Mouse (Mus musculus) hindbrain, embryonic 11.5 days (tissue): ENCODE data around the gene Gsdmc4. TPM values are rescaled to one million over a fixed set of nuclear protein-coding genes. Genes with fewer than 3 reads are reported as not detected.
A peak's percentile ranks its signal among the peaks of the same experiment; 100 is the strongest.
"Not testable (repeated sequence)": the region's sequence is repeated elsewhere in the genome, so short reads cannot be mapped to it uniquely, and the experiment has no call there.

ENCODE experiments used
- ATAC-seq: fragments of 200-750 bp; cut with Nextera tagmentation; 2 replicates; pipeline ENCODE4 v1.8.0; 2017; ENCODE audit warnings: mild to moderate bottlenecking, moderate TSS enrichment, moderate library complexity; ENCODE audit not compliant: low FRiP score
- DNase-seq: peaks from one replicate; pipeline ENCODE4 v3.0.0-alpha.2; 2015; ENCODE audit warnings: low spot score
- H3K27ac ChIP-seq: fragments of 300-500 bp; sonication (generic); 2 replicates; pipeline ENCODE4 v1.5.1; 2014; ENCODE audit warnings: mild to moderate bottlenecking, low read depth, low read length
- H3K27me3 ChIP-seq: fragments of 300-500 bp; sonication (generic); 2 replicates; pipeline ENCODE4 v1.6.1; 2014; ENCODE audit warnings: mild to moderate bottlenecking, low read length, moderate library complexity, mixed read lengths; ENCODE audit not compliant: control insufficient read depth, insufficient read depth
- H3K36me3 ChIP-seq: fragments of 300-500 bp; sonication (generic); 2 replicates; pipeline ENCODE4 v1.6.1; 2014; ENCODE audit warnings: mild to moderate bottlenecking, low read length, moderate library complexity, mixed read lengths; ENCODE audit not compliant: control insufficient read depth, insufficient read depth
- H3K4me1 ChIP-seq: fragments of 300-500 bp; sonication (generic); replicated peaks from 2 replicates; pipeline ENCODE4 v1.6.1; 2014; ENCODE audit warnings: low read length, mixed read lengths; ENCODE audit not compliant: control insufficient read depth, insufficient read depth
- H3K4me2 ChIP-seq: fragments of 300-500 bp; sonication (generic); replicated peaks from 2 replicates; pipeline ENCODE4 v1.6.1; 2014; ENCODE audit warnings: mild to moderate bottlenecking, low read depth, low read length
- H3K4me3 ChIP-seq: fragments of 300-500 bp; sonication (generic); 2 replicates; pipeline ENCODE4 v1.5.1; 2014; ENCODE audit warnings: low read depth, low read length
- H3K9ac ChIP-seq: fragments of 300-500 bp; sonication (generic); 2 replicates; pipeline ENCODE4 v1.6.1; 2014; ENCODE audit warnings: low read depth, low read length
- H3K9me3 ChIP-seq: fragments of 300-500 bp; sonication (generic); 2 replicates; pipeline ENCODE4 v1.6.1; 2016; ENCODE audit warnings: low read length; ENCODE audit not compliant: control insufficient read depth
- WGBS: fragments of 180-500 bp; shearing (Covaris S2); extraction: QIAGEN DNeasy Blood & Tissue Kit; methylation state at CpG from one replicate; pipeline ENCODE4 v1.1.7; 2014; 5-methylcytosine and 5-hydroxymethylcytosine counted together
- polyA plus RNA-seq: library from polyadenylated mRNA; unstranded; fragments of >200 nt; fragmentation: Nextera tagmentation; extraction: Ambion mirVana; gene quantifications from 2 replicates; pipeline ENCODE4 v1.2.1, GENCODE M21; 2014

Gene Gsdmc4
- polyA plus RNA-seq, 1 experiment from 2014 or later = not detected

DNA sequence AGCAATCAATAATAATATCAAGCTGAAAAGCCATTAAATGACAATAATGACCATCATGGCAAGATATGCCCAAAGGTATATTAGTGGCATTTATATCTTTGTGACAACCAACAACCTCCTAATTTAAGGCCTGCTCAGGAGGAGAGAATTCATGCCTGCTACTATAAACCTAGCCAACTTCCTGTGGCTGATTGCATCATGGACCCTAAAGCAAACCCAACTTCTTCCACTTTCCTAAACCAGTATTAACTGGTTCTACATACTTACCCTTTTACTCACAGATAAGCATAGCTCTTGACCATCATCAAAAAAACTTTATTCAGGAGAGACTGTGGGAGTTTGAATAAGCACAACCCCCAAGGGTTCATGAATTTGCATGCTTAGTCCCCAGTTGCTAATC is 35.9 kb downstream of the Gsdmc4 start:
- H3K27me3 ChIP-seq, ATAC-seq, H3K4me1 ChIP-seq, H3K4me2 ChIP-seq, H3K27ac ChIP-seq, H3K4me3 ChIP-seq, H3K9ac ChIP-seq, H3K36me3 ChIP-seq, H3K9me3 ChIP-seq, DNase-seq: not testable (repeated sequence)

DNA sequence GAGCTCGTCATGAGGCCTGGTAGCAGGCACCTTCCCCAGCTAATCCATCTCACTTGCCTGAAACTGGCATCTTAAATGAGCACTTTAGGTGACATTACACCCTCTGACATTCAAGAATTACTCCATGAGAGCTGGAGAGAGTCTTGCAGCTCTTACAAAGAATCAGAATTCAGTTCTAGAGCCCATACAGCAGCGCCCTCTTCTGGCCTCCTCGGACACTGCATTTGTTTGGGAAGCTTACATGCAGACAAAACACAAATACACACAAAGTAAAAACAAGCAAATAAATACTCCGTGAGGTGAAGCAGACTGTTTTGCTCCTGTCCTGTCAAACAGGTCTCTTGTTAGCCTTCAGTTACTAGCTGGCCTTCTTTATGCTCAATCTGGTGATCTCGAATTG is 50.1 kb downstream of the Gsdmc4 start:
- ATAC-seq, H3K36me3 ChIP-seq, H3K4me2 ChIP-seq, H3K4me1 ChIP-seq, H3K27ac ChIP-seq, H3K9me3 ChIP-seq, H3K9ac ChIP-seq, H3K27me3 ChIP-seq, H3K4me3 ChIP-seq: not testable (repeated sequence)
- WGBS = 47% methylated on average over 5 of the region's 5 CpGs
- DNase-seq = peak; percentile 53

Other genes with a start within 250 kb of the Gsdmc4 start
- gene Gsdmc2, start 67.1 kb downstream of the Gsdmc4 start, polyA plus RNA-seq = not detected in 2 replicates
- not detected in 2 replicates for gene Gsdmc3, start 33.7 kb downstream of the Gsdmc4 start, polyA plus RNA-seq
- gene Fam49b, start 148.2 kb upstream of the Gsdmc4 start, polyA plus RNA-seq = 112 and 119 TPM in 2 replicates